Mouse (Mus musculus) kidney, adult 2 months (tissue): ENCODE data around the gene Dntt. TPM values are rescaled to one million over a fixed set of nuclear protein-coding genes. Genes with fewer than 3 reads are reported as not detected.
A peak's percentile ranks its signal among the peaks of the same experiment; 100 is the strongest.

Experiments used
- DNase-seq: peaks from one replicate; pipeline ENCODE4 v3.0.0; 2021
- H3K27ac ChIP-seq: fragments of 200-500 bp; 2 replicates; pipeline ENCODE4 v1.5.1; 2012; ENCODE audit warnings: low read depth, low read length, control low read depth, inconsistent platforms; ENCODE audit not compliant: insufficient read depth
- H3K27me3 ChIP-seq: fragments of 200-500 bp; replicated peaks from 2 replicates; pipeline ENCODE4 v1.6.1; 2012; ENCODE audit warnings: mild to moderate bottlenecking, moderate library complexity, low read length, inconsistent platforms; ENCODE audit not compliant: control insufficient read depth, insufficient read depth
- H3K36me3 ChIP-seq: fragments of 200-500 bp; 2 replicates; pipeline ENCODE4 v1.6.1; 2012; ENCODE audit warnings: mild to moderate bottlenecking, moderate library complexity, low read length, inconsistent platforms; ENCODE audit not compliant: control insufficient read depth, insufficient read depth
- H3K4me1 ChIP-seq: fragments of 200-500 bp; 2 replicates; pipeline ENCODE4 v1.6.1; 2011; ENCODE audit warnings: low read length; ENCODE audit not compliant: control insufficient read depth, insufficient read depth
- H3K4me3 ChIP-seq: fragments of 200-500 bp; 2 replicates; pipeline ENCODE4 v1.5.1; 2011; ENCODE audit warnings: mild to moderate bottlenecking, low read depth, low read length, control low read depth; ENCODE audit not compliant: insufficient read depth
- CTCF ChIP-seq: fragments of 200-500 bp; conservative IDR thresholded peaks from 2 replicates; pipeline ENCODE4 v1.5.1; 2011; ENCODE audit warnings: low read depth, mild to moderate bottlenecking, control low read depth, low read length, moderate library complexity, mixed read lengths; ENCODE audit not compliant: insufficient read depth, insufficient read length
- POLR2A ChIP-seq: fragments of 200-500 bp; IDR thresholded peaks from one replicate; pipeline ENCODE4 v1.6.1; 2011; ENCODE audit warnings: low read depth, low read length, control low read depth
- WGBS: fragments of 180-500 bp; shearing (Covaris S2); methylation state at CpG from one replicate; pipeline ENCODE4 v1.1.7; 2018; 5-methylcytosine and 5-hydroxymethylcytosine counted together
- polyA plus RNA-seq: library from polyadenylated mRNA; depleted of rRNA; stranded (reverse); fragments of >200 nt; gene quantifications from 2 replicates; pipeline ENCODE4 v1.2.3, GENCODE M21; 2012

Dntt gene
- polyA plus RNA-seq, 1 experiment, result 0.08 TPM

DNA sequence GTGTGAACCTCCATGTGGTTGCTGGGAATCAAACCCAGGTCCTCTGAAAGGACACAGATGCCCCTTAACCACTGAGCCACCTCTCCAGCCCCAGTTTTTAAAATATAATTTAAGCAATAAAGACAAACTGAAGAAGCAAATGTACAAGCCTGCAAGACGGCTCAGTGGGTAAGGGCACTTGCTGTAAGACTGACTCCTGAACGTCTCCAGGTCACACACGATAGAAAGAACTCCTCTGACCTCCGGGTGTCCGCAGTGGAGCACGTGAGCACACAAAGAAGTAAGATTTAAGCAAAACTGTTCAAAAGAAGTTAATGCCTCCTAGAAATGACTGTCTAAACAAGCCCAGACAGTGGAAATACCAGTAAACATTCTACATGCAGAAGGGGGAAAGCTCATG is 32.4 kb upstream of the Dntt start:
- no peak for TF ChIP-seq POLR2A
- TF ChIP-seq CTCF, result no peak
- peaks cover 15% of the 10 kb centered on the region; the same call in 1 of the 2 replicates for H3K4me1 ChIP-seq
- 0 out of 2 replicates have a peak overlapping the region, but pooled peaks have one; percentile 4 for H3K27ac ChIP-seq
- DNase-seq, result no peak
- WGBS, result 91% methylated on average over 6 of the region's 6 CpGs
- no peak overlapping the region for H3K4me3 ChIP-seq
- no peaks in the 10 kb centered on the region for H3K36me3 ChIP-seq
- no peaks in the 10 kb centered on the region for H3K27me3 ChIP-seq

DNA sequence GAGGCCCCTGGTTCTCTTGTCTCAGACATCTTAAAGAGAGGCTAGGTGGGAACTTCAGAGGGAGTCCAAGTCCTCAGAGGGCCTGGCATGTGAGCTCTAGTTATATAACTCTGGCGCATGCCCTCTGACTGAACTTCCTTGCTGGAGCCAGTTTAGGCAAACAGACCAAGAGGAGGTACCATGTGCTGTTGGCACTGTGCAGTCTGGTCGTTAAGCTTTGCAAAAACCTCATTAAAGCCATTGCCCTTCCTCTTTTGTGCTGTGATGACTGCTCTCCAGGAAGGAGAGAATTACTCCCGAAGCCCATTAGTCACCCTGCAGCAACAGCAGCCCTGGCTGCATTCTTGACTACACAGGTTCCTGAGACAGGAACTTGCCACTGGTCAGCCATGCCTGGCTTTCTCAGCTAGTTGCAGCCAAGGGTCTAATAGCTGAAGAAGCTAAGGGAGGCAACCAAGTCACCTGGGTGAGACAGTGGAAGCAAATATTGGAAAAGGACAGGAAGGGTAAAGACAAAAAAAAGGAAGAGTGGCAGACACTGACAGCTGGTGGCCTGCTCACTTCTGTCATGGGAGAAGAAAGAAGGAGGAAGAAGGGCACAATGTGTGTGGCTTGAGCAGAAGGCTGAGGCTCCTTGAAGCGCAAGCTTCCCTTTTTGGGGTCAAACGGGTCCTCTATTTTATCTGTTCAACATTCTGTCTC is 30.5 kb upstream of the Dntt start:
- 41% methylated on average over 5 of the region's 5 CpGs for WGBS
- Histone ChIP-seq H3K27ac (peak overlapping the region; percentile 88), H3K4me1 (peaks cover 15% of the 10 kb centered on the region; the same call in 1 of the 2 replicates), H3K27me3 (no peaks in the 10 kb centered on the region), H3K4me3 (no peak overlapping the region), H3K36me3 (no peaks in the 10 kb centered on the region)
- TF ChIP-seq POLR2A (no peak), CTCF (no peak)
- DNase-seq, result peak; percentile 76

DNA sequence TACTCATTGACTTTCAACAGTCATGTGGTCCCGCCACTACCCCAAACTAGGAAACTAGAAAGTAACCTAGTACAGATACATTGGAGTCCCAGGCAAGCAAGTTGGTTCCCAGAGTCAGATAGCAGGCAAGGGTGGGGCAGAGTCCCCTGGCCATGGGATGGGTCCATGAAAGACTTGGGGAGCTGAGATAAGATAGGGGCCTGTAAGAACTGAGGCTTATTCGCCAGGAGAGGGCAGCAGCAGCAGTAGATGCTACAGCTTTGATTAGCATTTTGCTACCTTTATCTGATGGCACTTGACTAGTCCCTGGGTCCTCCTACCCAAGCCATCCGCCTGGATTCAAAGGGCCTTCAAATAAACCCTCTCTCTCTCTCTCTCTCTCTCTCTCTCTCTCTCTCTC is 29.5 kb upstream of the Dntt start:
- no peak overlapping the region for H3K27ac ChIP-seq
- TF ChIP-seq CTCF (no peak), POLR2A (no peak)
- 69% methylated on average over 3 of the region's 3 CpGs for WGBS

DNA sequence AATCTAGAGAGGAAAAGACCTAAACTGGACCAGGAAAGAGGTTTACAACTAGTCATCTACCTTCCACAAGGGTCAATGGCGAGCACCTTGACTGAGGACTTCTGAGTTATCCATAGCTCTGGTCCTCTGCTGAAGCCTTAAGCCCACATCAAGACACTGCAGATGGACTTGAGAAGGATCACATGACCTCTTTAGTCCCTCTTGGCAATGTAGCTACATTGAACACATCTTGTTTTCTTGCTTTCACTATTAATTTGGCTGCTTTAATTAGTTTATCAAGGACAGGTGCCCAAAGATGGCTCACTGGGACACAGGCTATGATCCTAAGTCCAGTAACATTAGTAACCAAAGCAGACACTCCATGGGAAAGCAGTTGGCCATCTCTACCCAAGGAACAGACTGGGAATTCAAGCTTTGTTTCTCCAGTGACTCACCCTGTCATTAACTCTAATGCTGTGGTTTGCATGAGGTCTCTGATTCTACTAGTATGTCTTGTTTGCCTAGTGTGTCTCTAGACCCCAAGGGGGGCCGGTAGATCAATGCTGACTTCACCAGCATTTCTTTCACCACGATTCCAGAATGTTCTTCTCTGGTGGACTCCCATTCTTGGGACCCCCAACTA is 25.3 kb upstream of the Dntt start:
- peaks cover 7% of the 10 kb centered on the region; the same call in 1 of the 2 replicates for H3K4me1 ChIP-seq
- H3K36me3 ChIP-seq, result no peaks in the 10 kb centered on the region
- no peak overlapping the region for H3K27ac ChIP-seq
- H3K27me3 ChIP-seq, result no peaks in the 10 kb centered on the region
- H3K4me3 ChIP-seq, result no peak overlapping the region
- TF ChIP-seq CTCF (no peak), POLR2A (no peak)
- DNase-seq, result no peak
- WGBS, result 94% methylated on average over 3 of the region's 3 CpGs

More for the DNA sequence above, 29.5 kb upstream of the Dntt start:
- Histone ChIP-seq H3K27me3 (no peaks in the 10 kb centered on the region), H3K36me3 (no peaks in the 10 kb centered on the region), H3K4me1 (peaks cover 15% of the 10 kb centered on the region; the same call in 1 of the 2 replicates), H3K4me3 (no peak overlapping the region)
- no peak for DNase-seq

DNA sequence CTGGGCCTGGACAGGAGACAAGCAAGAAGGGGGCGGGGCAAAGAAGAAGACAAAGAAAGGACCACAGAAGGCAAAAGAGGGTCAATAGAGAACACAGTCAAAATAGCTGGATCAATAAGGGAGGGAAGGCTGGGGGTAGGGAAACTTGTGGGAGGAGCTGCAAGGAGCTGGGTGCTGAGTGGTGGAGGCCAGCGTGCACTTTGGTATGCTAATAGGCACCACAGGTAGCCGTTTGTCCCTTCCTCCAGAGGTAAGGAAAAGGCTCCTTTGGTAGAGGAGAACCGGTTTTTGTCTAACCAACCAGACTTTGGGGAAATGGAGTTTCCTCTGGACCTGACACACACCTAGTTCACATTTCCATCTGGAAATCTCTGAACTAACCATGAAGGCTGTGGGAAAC is 22.5 kb upstream of the Dntt start:
- H3K27ac ChIP-seq, result no peak overlapping the region
- H3K27me3 ChIP-seq, result no peaks in the 10 kb centered on the region
- no peak for TF ChIP-seq CTCF
- no peak for TF ChIP-seq POLR2A
- DNase-seq, result no peak
- 51% methylated on average over 4 of the region's 4 CpGs for WGBS
- no peak overlapping the region for H3K4me3 ChIP-seq
- H3K36me3 ChIP-seq, result no peaks in the 10 kb centered on the region
- peaks cover 5% of the 10 kb centered on the region; the same call in 1 of the 2 replicates for H3K4me1 ChIP-seq

DNA sequence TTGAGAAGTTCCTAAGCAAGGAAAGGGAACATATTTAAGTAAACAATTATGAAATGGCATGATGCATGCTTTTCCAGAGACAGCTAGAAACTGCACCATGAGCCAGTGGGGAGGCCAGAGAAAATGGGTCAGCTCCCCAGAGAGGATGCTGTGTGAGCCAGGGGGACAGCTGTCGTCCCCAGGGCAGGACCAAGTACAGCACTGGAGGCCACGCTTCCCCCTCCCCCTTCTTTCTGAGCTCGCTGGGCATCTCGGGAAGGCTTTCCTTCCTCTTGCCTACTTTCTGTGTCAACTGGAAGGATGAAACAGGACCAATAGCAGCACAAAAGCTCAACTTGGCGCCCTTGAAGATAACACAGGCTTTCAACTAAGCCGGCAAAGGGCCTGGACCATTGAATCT is 21.7 kb upstream of the Dntt start:
- no peak overlapping the region for H3K4me3 ChIP-seq
- no peaks in the 10 kb centered on the region for H3K36me3 ChIP-seq
- no peak for TF ChIP-seq CTCF
- TF ChIP-seq POLR2A, result no peak
- peaks cover 5% of the 10 kb centered on the region; the same call in 1 of the 2 replicates for H3K4me1 ChIP-seq
- WGBS, result 50% methylated on average over 6 of the region's 6 CpGs
- no peak overlapping the region for H3K27ac ChIP-seq
- no peaks in the 10 kb centered on the region for H3K27me3 ChIP-seq
- DNase-seq, result no peak

DNA sequence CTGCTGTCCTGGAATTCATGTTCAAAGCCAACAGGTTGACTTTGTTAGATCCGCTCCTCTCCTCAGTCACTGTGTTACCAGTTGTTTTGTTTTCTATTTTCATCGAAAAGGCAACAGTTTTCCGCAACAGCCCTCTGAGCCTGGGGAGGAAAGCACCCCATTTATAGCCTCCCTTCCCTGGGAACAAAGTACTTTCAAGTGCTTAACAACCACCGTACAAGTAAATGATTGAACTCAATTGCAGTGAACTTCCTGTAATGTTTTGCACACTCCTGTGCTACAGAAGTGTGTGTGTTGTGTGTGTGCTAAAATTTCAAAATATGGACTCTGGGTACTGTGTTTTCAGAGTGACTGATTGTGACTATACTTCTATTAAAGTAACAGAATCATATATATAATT is 21.3 kb upstream of the Dntt start:
- 37% methylated on average over 4 of the region's 4 CpGs for WGBS
- no peak for TF ChIP-seq POLR2A
- no peak for TF ChIP-seq CTCF
- Histone ChIP-seq H3K4me1 (peaks cover 5% of the 10 kb centered on the region; the same call in 1 of the 2 replicates), H3K4me3 (no peak overlapping the region), H3K36me3 (no peaks in the 10 kb centered on the region), H3K27ac (no peak overlapping the region), H3K27me3 (no peaks in the 10 kb centered on the region)
- DNase-seq, result no peak
